Mouse (Mus musculus): ENCODE data around the gene Serpina1f. TPM values are rescaled to one million over a fixed set of nuclear protein-coding genes. Genes with fewer than 3 reads are reported as not detected.
"Not testable (repeated sequence)": the region's sequence is repeated elsewhere in the genome, so short reads cannot be mapped to it uniquely, and the experiment has no call there.

Gene Serpina1f
- polyA plus RNA-seq, 1 experiment = 1.3 TPM

DNA sequence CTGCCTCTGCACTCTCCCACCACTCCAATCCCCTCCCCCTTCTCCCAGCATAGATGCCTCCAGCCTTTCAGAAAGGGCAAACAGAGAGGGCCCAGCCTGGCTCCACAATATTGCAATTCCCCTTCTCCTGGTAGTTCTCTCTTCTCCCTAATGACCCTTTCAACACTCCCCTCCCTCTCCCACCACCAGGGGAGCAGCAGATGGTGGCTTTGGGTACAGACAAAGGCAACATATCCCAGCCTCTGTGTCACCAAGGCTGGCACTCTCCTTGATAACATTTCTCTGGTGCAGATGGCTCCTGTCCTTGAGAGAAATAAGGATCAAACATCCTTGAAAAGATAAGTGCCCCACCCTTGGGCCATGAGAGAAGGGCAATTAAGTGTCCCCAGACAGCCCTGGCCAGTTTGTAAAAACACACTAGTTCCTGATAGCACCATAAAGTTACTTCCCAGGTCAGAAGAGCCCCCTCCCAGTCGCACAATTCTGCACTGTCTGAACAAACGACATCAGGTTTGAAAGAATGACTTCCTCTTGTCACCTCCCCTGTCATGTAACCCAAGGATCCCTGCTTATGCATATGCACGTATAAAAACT lies 7.0 kb downstream of the Serpina1f start:
- H3K4me3 ChIP-seq (replicated peaks; ENCODE audit: control insufficient read depth, low read depth, low read length) = no peak overlapping the region
- TF ChIP-seq CTCF (IDR thresholded peaks at IDR 0.05; ENCODE audit: control insufficient read depth, insufficient read depth, low read length) (no peak), POLR2A (IDR thresholded peaks at IDR 0.05; ENCODE audit: borderline replicate concordance, control insufficient read depth, low read depth, low read length) (no peak)
- H3K4me1 ChIP-seq (ENCODE audit: control insufficient read depth, insufficient read depth, low read length) = no peaks in the 10 kb centered on the region
- H3K27ac ChIP-seq (ENCODE audit: control insufficient read depth, insufficient read depth, low read depth, low read length, poor library complexity) = no peak overlapping the region
- 21% methylated on average over 3 of the region's 3 CpGs for WGBS

GRCm38 (mm10) chr12:103687021-103687420 lies 8.3 kb downstream of the Serpina1f start:
- Histone ChIP-seq H3K4me3 (replicated peaks; ENCODE audit: control insufficient read depth, low read depth, low read length) (no peak overlapping the region), H3K4me1 (ENCODE audit: control insufficient read depth, insufficient read depth, low read length) (no peaks in the 10 kb centered on the region), H3K27ac (ENCODE audit: control insufficient read depth, insufficient read depth, low read depth, low read length, poor library complexity) (no peak overlapping the region)
- TF ChIP-seq POLR2A (IDR thresholded peaks at IDR 0.05; ENCODE audit: borderline replicate concordance, control insufficient read depth, low read depth, low read length) (no peak), CTCF (IDR thresholded peaks at IDR 0.05; ENCODE audit: control insufficient read depth, insufficient read depth, low read length) (no peak)
- WGBS = 73% methylated on average over 7 of the region's 7 CpGs

GRCm38 (mm10) chr12:103686050-103686449 lies 9.3 kb downstream of the Serpina1f start:
- H3K4me3 ChIP-seq (replicated peaks; ENCODE audit: control insufficient read depth, low read depth, low read length) = no peak overlapping the region
- WGBS = 63% methylated on average over 3 of the region's 3 CpGs
- H3K4me1 ChIP-seq (ENCODE audit: control insufficient read depth, insufficient read depth, low read length) = no peaks in the 10 kb centered on the region
- no peak for TF ChIP-seq CTCF (IDR thresholded peaks at IDR 0.05; ENCODE audit: control insufficient read depth, insufficient read depth, low read length)
- no peak for TF ChIP-seq POLR2A (IDR thresholded peaks at IDR 0.05; ENCODE audit: borderline replicate concordance, control insufficient read depth, low read depth, low read length)
- H3K27ac ChIP-seq (ENCODE audit: control insufficient read depth, insufficient read depth, low read depth, low read length, poor library complexity) = no peak overlapping the region

DNA sequence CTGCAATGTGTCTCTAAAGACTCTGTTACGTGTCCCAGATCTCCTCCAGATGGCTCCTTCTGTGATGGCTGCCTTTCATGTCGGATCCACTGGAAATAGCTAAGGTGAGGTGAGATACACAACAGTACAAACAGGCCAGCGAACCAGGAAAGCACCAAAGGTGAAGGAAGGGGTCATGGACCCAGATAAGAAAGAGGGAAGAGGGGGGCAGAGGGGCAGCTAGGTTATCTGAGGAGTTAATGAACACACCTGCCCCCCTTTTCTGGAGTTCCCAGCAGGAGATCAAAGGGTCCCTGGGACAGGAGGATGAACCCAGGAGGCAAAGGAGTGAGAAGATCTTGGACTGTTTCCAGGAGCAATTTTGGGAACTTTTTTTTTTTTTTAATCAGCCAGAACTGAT lies 9.9 kb downstream of the Serpina1f start:
- 55% methylated on average over 3 of the region's 3 CpGs for WGBS
- TF ChIP-seq POLR2A (IDR thresholded peaks at IDR 0.05; ENCODE audit: borderline replicate concordance, control insufficient read depth, low read depth, low read length) = no peak
- TF ChIP-seq CTCF (IDR thresholded peaks at IDR 0.05; ENCODE audit: control insufficient read depth, insufficient read depth, low read length) = no peak
- no peaks in the 10 kb centered on the region for H3K4me1 ChIP-seq (ENCODE audit: control insufficient read depth, insufficient read depth, low read length)
- H3K4me3 ChIP-seq (replicated peaks; ENCODE audit: control insufficient read depth, low read depth, low read length) = no peak overlapping the region
- H3K27ac ChIP-seq (ENCODE audit: control insufficient read depth, insufficient read depth, low read depth, low read length, poor library complexity) = no peak overlapping the region

- no peak overlapping the region for H3K27ac ChIP-seq (ENCODE audit: control insufficient read depth, insufficient read depth, low read depth, low read length, poor library complexity)
- WGBS = 53% methylated on average over 4 of the region's 4 CpGs
- TF ChIP-seq CTCF (IDR thresholded peaks at IDR 0.05; ENCODE audit: control insufficient read depth, insufficient read depth, low read length) (no peak), POLR2A (IDR thresholded peaks at IDR 0.05; ENCODE audit: borderline replicate concordance, control insufficient read depth, low read depth, low read length) (no peak)
- H3K4me3 ChIP-seq (replicated peaks; ENCODE audit: control insufficient read depth, low read depth, low read length) = no peak overlapping the region
- H3K4me1 ChIP-seq (ENCODE audit: control insufficient read depth, insufficient read depth, low read length) = no peaks in the 10 kb centered on the region
These were observed 11.6 kb downstream of the Serpina1f start for GRCm38 (mm10) chr12:103683775-103684174.

DNA sequence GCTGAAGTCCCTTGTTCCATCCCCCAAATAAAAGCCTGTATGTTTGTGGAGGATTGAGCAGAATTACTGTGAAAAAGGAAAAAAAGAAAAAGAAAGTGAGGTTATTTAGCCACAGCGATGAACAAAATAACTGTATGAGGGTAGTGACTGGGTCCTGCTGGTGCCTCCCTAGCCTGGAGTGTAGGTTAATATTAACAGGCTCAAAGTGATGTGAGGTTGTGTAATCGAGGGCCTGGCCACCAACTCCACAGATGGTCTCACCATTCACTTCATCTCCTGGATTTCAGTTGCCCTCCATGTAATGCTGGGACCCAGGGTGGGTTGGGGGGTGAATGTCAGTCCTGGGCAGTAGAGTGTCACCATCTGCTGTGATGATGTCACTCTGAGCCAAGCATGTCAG lies 13.6 kb downstream of the Serpina1f start:
- Histone ChIP-seq H3K4me3 (replicated peaks; ENCODE audit: control insufficient read depth, low read depth, low read length) (no peak overlapping the region), H3K4me1 (ENCODE audit: control insufficient read depth, insufficient read depth, low read length) (no peaks in the 10 kb centered on the region), H3K27ac (ENCODE audit: control insufficient read depth, insufficient read depth, low read depth, low read length, poor library complexity) (no peak overlapping the region)
- TF ChIP-seq POLR2A (IDR thresholded peaks at IDR 0.05; ENCODE audit: borderline replicate concordance, control insufficient read depth, low read depth, low read length) (no peak), CTCF (IDR thresholded peaks at IDR 0.05; ENCODE audit: control insufficient read depth, insufficient read depth, low read length) (no peak)
- 59% methylated on average over 2 of the region's 2 CpGs for WGBS

GRCm38 (mm10) chr12:103681169-103681568 lies 14.2 kb downstream of the Serpina1f start:
- Histone ChIP-seq H3K4me1 (ENCODE audit: control insufficient read depth, insufficient read depth, low read length) (no peaks in the 10 kb centered on the region), H3K4me3 (replicated peaks; ENCODE audit: control insufficient read depth, low read depth, low read length) (no peak overlapping the region), H3K27ac (ENCODE audit: control insufficient read depth, insufficient read depth, low read depth, low read length, poor library complexity) (no peak overlapping the region)
- 72% methylated on average over 2 of the region's 2 CpGs for WGBS
- TF ChIP-seq CTCF (IDR thresholded peaks at IDR 0.05; ENCODE audit: control insufficient read depth, insufficient read depth, low read length) (no peak), POLR2A (IDR thresholded peaks at IDR 0.05; ENCODE audit: borderline replicate concordance, control insufficient read depth, low read depth, low read length) (no peak)

DNA sequence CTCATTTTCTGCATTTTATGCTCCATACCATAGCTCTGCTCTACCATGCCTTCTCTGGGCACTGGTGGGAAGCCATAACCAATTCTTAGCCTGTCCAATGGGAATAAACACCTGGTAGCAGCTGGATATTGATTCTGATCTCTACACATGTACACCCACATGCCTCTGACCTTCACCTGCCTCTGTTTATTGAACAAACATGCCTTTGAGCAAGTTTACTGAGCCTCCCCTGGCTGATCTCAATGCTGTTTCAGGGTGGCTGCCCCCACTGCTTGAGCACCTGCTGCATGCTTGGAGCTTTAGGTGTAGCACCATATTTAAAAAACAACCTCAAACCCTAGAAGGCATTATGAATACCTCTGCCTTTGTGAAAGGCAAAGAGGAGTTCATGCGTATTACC lies 15.5 kb downstream of the Serpina1f start:
- WGBS = 77% methylated on average over 1 of the region's 1 CpGs
- H3K27ac ChIP-seq (ENCODE audit: control insufficient read depth, insufficient read depth, low read depth, low read length, poor library complexity); H3K4me1 ChIP-seq (ENCODE audit: control insufficient read depth, insufficient read depth, low read length); H3K4me3 ChIP-seq (replicated peaks; ENCODE audit: control insufficient read depth, low read depth, low read length): not testable (repeated sequence)

DNA sequence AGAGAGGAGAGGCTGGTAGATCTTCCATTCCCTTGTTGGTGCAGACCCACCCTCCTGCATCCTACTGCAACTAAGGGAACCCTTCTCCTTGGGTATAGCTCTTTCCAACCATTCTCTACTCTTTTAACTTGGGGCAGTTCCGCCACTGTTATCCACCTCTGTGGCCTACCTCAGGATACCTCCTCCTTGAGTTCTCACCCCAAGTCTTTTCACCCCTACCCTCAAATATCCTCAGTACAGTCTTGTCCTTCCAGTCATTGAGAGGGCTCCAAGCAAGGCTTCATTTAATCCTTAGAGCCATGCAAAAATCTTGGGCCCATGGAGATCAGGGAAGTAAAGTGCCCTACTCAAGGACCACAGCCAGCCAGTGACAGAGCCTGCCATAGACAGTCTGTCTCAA lies 19.3 kb downstream of the Serpina1f start, which contains the start of gene Serpina16:
Gene Serpina16, minus strand, starts transcription at position 101 of the 400 bp plus-strand sequence.
- WGBS = 77% methylated on average over 1 of the region's 1 CpGs
- H3K4me1 ChIP-seq (ENCODE audit: control insufficient read depth, insufficient read depth, low read length) = no peaks in the 10 kb centered on the region
- no peak within 1 kb of the TSS for H3K27ac ChIP-seq (ENCODE audit: control insufficient read depth, insufficient read depth, low read depth, low read length, poor library complexity)
- no peak within 1 kb of the TSS for H3K4me3 ChIP-seq (replicated peaks; ENCODE audit: control insufficient read depth, low read depth, low read length)
- TF ChIP-seq CTCF (IDR thresholded peaks at IDR 0.05; ENCODE audit: control insufficient read depth, insufficient read depth, low read length) (no peak), POLR2A (IDR thresholded peaks at IDR 0.05; ENCODE audit: borderline replicate concordance, control insufficient read depth, low read depth, low read length) (no peak)
